Mouse (Mus musculus) small intestine, adult 2 months (tissue): ENCODE results near the gene Cyp46a1.

Experiments
- CTCF ChIP-seq: fragments of 200-500 bp; IDR thresholded peaks from 2 replicates; pipeline ENCODE4 v1.5.1; 2012; ENCODE audit warnings: low read depth, mild to moderate bottlenecking, control low read depth, inconsistent platforms, low read length, moderate library complexity, mixed read lengths; ENCODE audit not compliant: insufficient replicate concordance, insufficient read length; ENCODE audit errors: extremely low read depth
- POLR2A ChIP-seq: fragments of 200-500 bp; IDR thresholded peaks from 2 replicates; pipeline ENCODE4 v1.6.1; 2012; ENCODE audit warnings: low read depth, mild to moderate bottlenecking, control low read depth, inconsistent platforms, low read length, moderate library complexity

- TF ChIP-seq CTCF (no peak), POLR2A (no peak)
Measured at GRCm38 (mm10) chr12:108305172-108305571, 29.0 kb upstream of the Cyp46a1 start.
